Mouse (Mus musculus): ENCODE data around the gene Dnajc6. TPM values are rescaled to one million over a fixed set of nuclear protein-coding genes. Genes with fewer than 3 reads are reported as not detected.

Dnajc6 gene
- polyA plus RNA-seq, 1 experiment from 2014 or later, result 0.81 TPM

DNA sequence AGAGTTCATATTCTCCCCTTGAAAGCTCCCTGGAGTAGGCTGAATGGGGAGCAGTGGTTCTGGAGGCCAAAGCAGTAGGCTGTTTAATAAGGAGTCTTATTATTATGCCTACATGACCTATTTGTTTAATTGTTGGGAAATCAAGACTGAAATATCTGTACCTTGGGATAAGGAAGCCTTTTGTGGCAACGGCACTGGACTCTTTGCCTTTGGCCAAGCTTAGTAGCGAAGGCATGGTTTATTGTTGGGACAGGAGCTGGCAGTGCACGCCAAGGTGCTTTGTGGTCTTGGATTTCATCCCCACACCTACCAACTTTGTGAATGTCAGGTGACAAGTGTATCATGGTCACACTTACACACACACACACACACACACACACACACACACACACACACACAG, 93.3 kb downstream of the Dnajc6 start:
- Histone ChIP-seq H3K9ac (ENCODE audit: low read length) (no peak overlapping the region), H3K4me3 (ENCODE audit: low read depth, low read length) (no peak overlapping the region), H3K4me1 (replicated peaks; ENCODE audit: control insufficient read depth, insufficient read depth) (no peaks in the 10 kb centered on the region), H3K27ac (replicated peaks) (no peak overlapping the region), H3K9me3 (ENCODE audit: control insufficient read depth, low read length) (no peaks in the 10 kb centered on the region), H3K36me3 (ENCODE audit: control insufficient read depth, insufficient read depth, low read length) (no peaks in the 10 kb centered on the region), H3K4me2 (replicated peaks; ENCODE audit: low read depth) (no peak overlapping the region), H3K27me3 (ENCODE audit: control insufficient read depth, insufficient read depth, low read length) (no peaks in the 10 kb centered on the region)
- TF ChIP-seq EP300 (optimal IDR thresholded peaks at IDR 0.05) (no peak), CTCF (IDR thresholded peaks at IDR 0.05; ENCODE audit: low read depth) (no peak)
- ATAC-seq (ENCODE audit: low FRiP score, low TSS enrichment), result no peak
- DNase-seq (ENCODE audit: low spot score), result no peak
- WGBS, result 89% methylated on average over 3 of the region's 3 CpGs

DNA sequence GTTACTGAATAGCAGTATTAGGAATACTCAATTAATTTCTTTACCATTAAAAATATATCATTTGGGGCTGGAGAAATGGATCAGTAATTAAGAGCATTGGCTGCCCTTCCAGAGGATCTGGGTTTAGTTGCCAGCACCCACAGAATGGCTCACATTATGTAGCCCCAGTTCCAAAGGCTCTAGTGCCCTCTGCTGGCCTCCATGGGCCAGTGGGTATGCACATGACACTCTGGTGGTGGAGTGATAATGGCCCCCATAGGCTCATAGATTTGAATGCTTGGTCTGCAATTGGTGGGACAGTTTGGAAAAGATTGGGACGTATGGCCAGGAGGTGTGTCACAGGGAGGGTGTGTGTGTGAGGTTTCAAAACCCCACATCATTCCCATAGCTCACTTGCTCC, 95.0 kb downstream of the Dnajc6 start:
- no peak for DNase-seq (ENCODE audit: low spot score)
- H3K36me3 ChIP-seq (ENCODE audit: control insufficient read depth, insufficient read depth, low read length), result no peaks in the 10 kb centered on the region
- TF ChIP-seq EP300 (optimal IDR thresholded peaks at IDR 0.05) (no peak), CTCF (IDR thresholded peaks at IDR 0.05; ENCODE audit: low read depth) (peak; percentile 11; the same call in 1 of the 2 replicates)
- H3K4me3 ChIP-seq (ENCODE audit: low read depth, low read length), result no peak overlapping the region
- H3K9me3 ChIP-seq (ENCODE audit: control insufficient read depth, low read length), result no peaks in the 10 kb centered on the region
- no peak overlapping the region for H3K9ac ChIP-seq (ENCODE audit: low read length)
- no peaks in the 10 kb centered on the region for H3K4me1 ChIP-seq (replicated peaks; ENCODE audit: control insufficient read depth, insufficient read depth)
- no peaks in the 10 kb centered on the region for H3K27me3 ChIP-seq (ENCODE audit: control insufficient read depth, insufficient read depth, low read length)
- 80% methylated on average over 1 of the region's 1 CpGs for WGBS
- no peak overlapping the region for H3K27ac ChIP-seq (replicated peaks)
- no peak overlapping the region for H3K4me2 ChIP-seq (replicated peaks; ENCODE audit: low read depth)
- ATAC-seq (ENCODE audit: low FRiP score, low TSS enrichment), result no peak

DNA sequence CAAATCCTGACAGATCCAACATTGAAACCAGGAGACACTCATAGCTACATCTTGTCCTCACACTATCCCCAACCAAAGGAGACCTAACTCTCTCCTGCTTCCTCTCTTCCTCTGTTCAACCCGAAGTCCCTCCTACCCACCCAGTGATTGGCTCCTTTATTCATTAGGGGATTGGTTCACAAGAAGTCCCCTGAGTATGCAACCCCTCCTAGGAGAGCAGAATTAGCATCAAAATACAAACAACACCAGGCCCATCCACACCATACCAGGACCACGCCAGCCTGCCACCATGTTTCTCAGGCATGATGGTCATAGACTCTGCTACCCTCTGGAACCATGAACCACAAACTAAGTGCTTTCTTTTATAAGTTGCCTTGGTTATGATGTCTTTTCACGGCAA, 96.0 kb downstream of the Dnajc6 start:
- Histone ChIP-seq H3K4me1 (replicated peaks; ENCODE audit: control insufficient read depth, insufficient read depth) (no peaks in the 10 kb centered on the region), H3K9ac (ENCODE audit: low read length) (no peak overlapping the region), H3K27me3 (ENCODE audit: control insufficient read depth, insufficient read depth, low read length) (no peaks in the 10 kb centered on the region), H3K4me3 (ENCODE audit: low read depth, low read length) (no peak overlapping the region), H3K27ac (replicated peaks) (no peak overlapping the region), H3K36me3 (ENCODE audit: control insufficient read depth, insufficient read depth, low read length) (no peaks in the 10 kb centered on the region), H3K4me2 (replicated peaks; ENCODE audit: low read depth) (no peak overlapping the region), H3K9me3 (ENCODE audit: control insufficient read depth, low read length) (no peaks in the 10 kb centered on the region)
- WGBS, result 78% methylated on average over 3 of the region's 3 CpGs
- TF ChIP-seq CTCF (IDR thresholded peaks at IDR 0.05; ENCODE audit: low read depth) (no peak), EP300 (optimal IDR thresholded peaks at IDR 0.05) (no peak)
- ATAC-seq (ENCODE audit: low FRiP score, low TSS enrichment), result no peak
- DNase-seq (ENCODE audit: low spot score), result no peak

DNA sequence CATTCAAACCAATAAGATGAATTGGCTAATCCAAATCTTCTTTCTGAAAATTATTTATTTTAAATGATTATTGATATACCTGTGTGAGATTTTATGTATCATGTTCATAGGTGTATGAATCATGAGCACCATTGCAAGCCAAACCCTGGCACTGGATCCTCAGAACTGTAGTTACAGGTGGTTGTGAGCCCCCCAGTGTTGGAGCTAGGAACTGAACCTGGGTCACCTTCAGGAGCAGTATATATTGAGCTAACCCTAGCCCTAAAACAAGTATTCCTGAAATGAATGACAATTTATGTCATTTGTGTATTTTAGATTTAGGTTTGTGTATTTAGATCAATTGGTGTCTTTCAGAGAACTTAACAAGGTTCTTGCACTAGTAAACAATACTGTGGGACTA, 105.3 kb downstream of the Dnajc6 start:
- DNase-seq (ENCODE audit: low spot score) (peak; percentile 34), ATAC-seq (ENCODE audit: low FRiP score, low TSS enrichment) (no peak)

DNA sequence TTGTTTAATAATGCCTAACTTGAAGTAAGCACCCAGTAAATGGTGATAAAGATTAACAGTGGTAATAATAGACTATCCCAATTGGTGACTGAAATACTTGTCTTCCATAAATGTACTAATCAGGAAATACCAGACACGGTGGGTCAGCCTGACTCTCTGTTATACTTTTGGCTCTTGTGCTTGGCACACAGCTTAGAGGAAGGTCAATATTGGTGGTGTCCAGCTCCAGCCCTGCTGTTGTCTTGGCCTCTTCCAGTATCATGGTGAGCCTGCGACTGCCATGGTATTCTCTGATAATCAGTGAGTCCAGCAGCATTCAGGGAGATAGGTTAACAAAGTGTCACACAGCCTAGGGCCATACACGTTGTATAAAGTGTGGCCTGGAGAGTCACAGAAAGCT, 107.2 kb downstream of the Dnajc6 start:
- Histone ChIP-seq H3K9ac (ENCODE audit: low read length) (no peak overlapping the region), H3K27ac (replicated peaks) (no peak overlapping the region), H3K4me1 (replicated peaks; ENCODE audit: control insufficient read depth, insufficient read depth) (no peaks in the 10 kb centered on the region), H3K9me3 (ENCODE audit: control insufficient read depth, low read length) (no peaks in the 10 kb centered on the region), H3K4me3 (ENCODE audit: low read depth, low read length) (no peak overlapping the region), H3K4me2 (replicated peaks; ENCODE audit: low read depth) (no peak overlapping the region), H3K36me3 (ENCODE audit: control insufficient read depth, insufficient read depth, low read length) (no peaks in the 10 kb centered on the region), H3K27me3 (ENCODE audit: control insufficient read depth, insufficient read depth, low read length) (no peaks in the 10 kb centered on the region)
- DNase-seq (ENCODE audit: low spot score) (no peak), ATAC-seq (ENCODE audit: low FRiP score, low TSS enrichment) (no peak)
- 68% methylated on average over 3 of the region's 3 CpGs for WGBS
- no peak for TF ChIP-seq CTCF (IDR thresholded peaks at IDR 0.05; ENCODE audit: low read depth)
- TF ChIP-seq EP300 (optimal IDR thresholded peaks at IDR 0.05), result no peak

More for the DNA sequence above, 105.3 kb downstream of the Dnajc6 start:
- Histone ChIP-seq H3K4me1 (replicated peaks; ENCODE audit: control insufficient read depth, insufficient read depth) (no peaks in the 10 kb centered on the region), H3K9ac (ENCODE audit: low read length) (no peak overlapping the region), H3K36me3 (ENCODE audit: control insufficient read depth, insufficient read depth, low read length) (no peaks in the 10 kb centered on the region), H3K27ac (replicated peaks) (no peak overlapping the region), H3K27me3 (ENCODE audit: control insufficient read depth, insufficient read depth, low read length) (no peaks in the 10 kb centered on the region), H3K9me3 (ENCODE audit: control insufficient read depth, low read length) (no peaks in the 10 kb centered on the region), H3K4me3 (ENCODE audit: low read depth, low read length) (no peak overlapping the region), H3K4me2 (replicated peaks; ENCODE audit: low read depth) (no peak overlapping the region)
- TF ChIP-seq EP300 (optimal IDR thresholded peaks at IDR 0.05) (no peak), CTCF (IDR thresholded peaks at IDR 0.05; ENCODE audit: low read depth) (peak; percentile 64)

DNA sequence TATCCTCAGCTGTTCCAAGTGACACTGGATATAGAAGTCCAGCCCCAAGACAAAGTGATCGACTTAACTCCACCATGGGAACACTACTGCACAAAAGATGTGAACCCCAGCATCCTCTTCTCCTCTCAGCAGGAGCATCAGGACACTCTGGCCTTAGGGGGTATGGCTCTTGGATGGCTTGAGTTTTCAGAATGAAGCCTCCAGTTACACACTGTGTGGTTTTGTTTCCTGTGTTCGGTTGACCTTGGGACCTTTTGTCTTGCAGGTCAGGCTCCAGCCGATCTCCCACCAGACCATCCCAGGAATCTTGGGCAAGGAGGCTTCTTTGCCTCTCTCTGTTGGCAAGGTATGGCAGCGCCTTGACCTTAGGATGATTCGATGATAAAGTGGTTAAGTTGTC, 120.1 kb downstream of the Dnajc6 start:
- H3K4me1 ChIP-seq (replicated peaks; ENCODE audit: control insufficient read depth, insufficient read depth), result no peaks in the 10 kb centered on the region
- no peak overlapping the region for H3K4me3 ChIP-seq (ENCODE audit: low read depth, low read length)
- no peaks in the 10 kb centered on the region for H3K27me3 ChIP-seq (ENCODE audit: control insufficient read depth, insufficient read depth, low read length)
- no peak overlapping the region for H3K9ac ChIP-seq (ENCODE audit: low read length)
- no peak overlapping the region for H3K27ac ChIP-seq (replicated peaks)
- ATAC-seq (ENCODE audit: low FRiP score, low TSS enrichment), result no peak
- no peaks in the 10 kb centered on the region for H3K36me3 ChIP-seq (ENCODE audit: control insufficient read depth, insufficient read depth, low read length)
- no peak overlapping the region for H3K4me2 ChIP-seq (replicated peaks; ENCODE audit: low read depth)
- no peak for DNase-seq (ENCODE audit: low spot score)
- no peak for TF ChIP-seq CTCF (IDR thresholded peaks at IDR 0.05; ENCODE audit: low read depth)
- no peak for TF ChIP-seq EP300 (optimal IDR thresholded peaks at IDR 0.05)
- H3K9me3 ChIP-seq (ENCODE audit: control insufficient read depth, low read length), result no peaks in the 10 kb centered on the region
- WGBS, result 87% methylated on average over 5 of the region's 5 CpGs

Data from stomach, postnatal 0 days (tissue).